ENCODE assay signal across 31 mouse cellular contexts in the genomic region with DNA sequence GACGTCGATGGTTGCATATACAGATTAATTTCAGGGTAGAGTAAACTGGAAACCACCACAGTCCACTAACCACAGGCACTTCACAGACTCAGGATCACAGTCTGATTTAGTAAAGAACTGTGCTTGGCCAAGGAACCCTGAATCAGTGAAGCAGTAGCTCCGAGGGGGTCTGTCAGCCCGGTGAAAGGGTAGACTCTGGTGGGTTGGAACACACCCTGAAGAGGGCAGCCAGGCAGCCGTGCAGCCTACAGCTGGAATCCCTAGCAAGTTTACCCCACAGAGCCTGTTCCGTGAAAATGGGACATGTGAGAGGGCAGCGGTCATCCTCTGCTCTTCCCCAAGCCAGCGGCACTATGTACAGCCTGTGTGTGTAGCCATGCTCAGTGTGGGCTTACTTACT.
DNase-seq lines count a peak whose midpoint lies in the region; ATAC-seq and TF ChIP-seq lines count a peak whose summit lies in the region.
"Had no signal": no experiment of that assay in that cellular context is flagged by ENCODE, and none has a peak within 500 bp of the region (broad histone marks: within the 10 kb centered on the region; RNA-seq: fewer than 3 reads in every experiment).

No protein-coding gene starts in this region.

- no peak overlapping the region for H3K4me3 ChIP-seq in kidney, embryonic 15.5 days (replicated peaks)
- H3K4me3 ChIP-seq: embryonic facial prominence, embryonic 10.5 days; embryonic facial prominence, embryonic 13.5 days; erythroblast, embryonic 14.5 days; gastrocnemius, adult 2 months; heart, embryonic 12.5 days; heart, embryonic 15.5 days had no signal

- ATAC-seq in kidney, embryonic 15.5 days (replicated peaks; ENCODE audit: low FRiP score), result peak; percentile 73
- ATAC-seq in Patski, result peak; percentile 61
- ATAC-seq: forebrain, embryonic 14.5 days; forebrain, postnatal 0 days; hindbrain, postnatal 0 days had no signal

- no peak overlapping the region for H3K4me2 ChIP-seq in kidney, embryonic 15.5 days
- H3K4me2 ChIP-seq: embryonic facial prominence, embryonic 13.5 days; heart, embryonic 12.5 days; heart, embryonic 15.5 days; hindbrain, embryonic 14.5 days had no signal

- H3K27me3 ChIP-seq in kidney, embryonic 15.5 days, result no peaks in the 10 kb centered on the region
- no peaks in the 10 kb centered on the region for H3K27me3 ChIP-seq in Patski
- H3K27me3 ChIP-seq: CH12.LX; embryonic facial prominence, embryonic 13.5 days; heart, embryonic 12.5 days; heart, embryonic 15.5 days had no signal

- WGBS in kidney, embryonic 15.5 days, result 52% methylated on average over 8 of the region's 8 CpGs

- POLR2A ChIA-PET in Patski (lab: Charles Lee), result interaction anchor here (0.7 to 1.2 kb wide), 2 partner anchors 9 to 30 kb away, joined by 3 to 4 read pairs; no protein-coding TSS in a partner anchor

- H3K27ac ChIP-seq in kidney, embryonic 15.5 days, result no peak overlapping the region
- H3K27ac ChIP-seq: embryonic facial prominence, embryonic 10.5 days; embryonic facial prominence, embryonic 13.5 days; gastrocnemius, adult 2 months; heart, embryonic 15.5 days; hindbrain, embryonic 14.5 days; hindbrain, postnatal 0 days had no signal

- DNase-seq in heart, adult 11 months, result peak; percentile 55
- no peak for DNase-seq in heart, postnatal 25 days (ENCODE audit: low spot score)
- DNase-seq in kidney, postnatal 36 days, result no peak
- peak; percentile 20 to 39 for DNase-seq in kidney, postnatal 4 days
- no peak for DNase-seq in kidney, adult 9 months
- DNase-seq in Patski (ENCODE audit: low read depth, low spot score), result no peak
- DNase-seq: adrenal gland, adult 2 months; adrenal gland, postnatal 14 days; B cell, adult 2 months; cerebellum, adult 11 months; cerebellum, adult 8-10 months; cerebellum, postnatal 10 days; cerebellum, postnatal 36 days; embryo, embryonic 11 days; forebrain, postnatal 0 days; gastrocnemius, adult 2 months; gastrocnemius, postnatal 14 days; heart, adult 18-20 months; heart, postnatal 10 days; heart, postnatal 4 days had no signal

- in situ Hi-C loops in Patski (cut with MboI; ENCODE audit: low pct_unique_long_range_greater_than_20kb), result no loop called here

- H3K9ac ChIP-seq in kidney, embryonic 15.5 days, result no peak overlapping the region
- H3K9ac ChIP-seq: embryonic facial prominence, embryonic 13.5 days; forebrain, postnatal 0 days; heart, embryonic 12.5 days; heart, embryonic 15.5 days; hindbrain, embryonic 14.5 days had no signal

- no peaks in the 10 kb centered on the region for H3K9me3 ChIP-seq in kidney, embryonic 15.5 days (replicated peaks)
- H3K9me3 ChIP-seq: embryonic facial prominence, embryonic 10.5 days; embryonic facial prominence, embryonic 13.5 days; G1E; heart, embryonic 12.5 days; heart, embryonic 15.5 days had no signal

- CTCF ChIA-PET in Patski (lab: Charles Lee), result interaction anchor here (1.2 kb wide), 1 partner anchor 17 kb away, joined by 5 read pairs; no protein-coding TSS in a partner anchor

- H3K4me1 ChIP-seq in kidney, embryonic 15.5 days, result peaks cover 38% of the 10 kb centered on the region

- intact Hi-C loops in heart, postnatal 25 days (cut with DNase I), result no loop called here

- H3K36me3 ChIP-seq in kidney, embryonic 15.5 days, result no peaks in the 10 kb centered on the region
- H3K36me3 ChIP-seq: embryonic facial prominence, embryonic 10.5 days; embryonic facial prominence, embryonic 13.5 days; G1E; heart, embryonic 12.5 days; heart, embryonic 15.5 days had no signal

- no peak for TF ChIP-seq CTCF in Patski (IDR thresholded peaks at IDR 0.05)

Comparison
In these comparisons a context has a peak if more than half of its experiments do, and no peak if none do; other contexts are left out.
1. DNase-seq: peak in heart, adult 11 months (single experiment) and kidney, postnatal 4 days (2 of 2); none in heart, postnatal 25 days (single experiment), kidney, postnatal 36 days (0 of 2), kidney, adult 9 months (single experiment) and Patski (single experiment).